Mouse (Mus musculus) thymus, postnatal 36 days (tissue): ENCODE data around the gene Tom1l2.

Experiments
- DNase-seq, 2 experiments: peaks; one replicate each; pipeline ENCODE4 v3.0.0; 2022; ENCODE audit warnings: mixed read lengths in 2 of 2

Tom1l2 gene

GRCm38 (mm10) chr11:60345868-60346267 lies 6.8 kb downstream of the Tom1l2 start:
- no peak for DNase-seq

GRCm38 (mm10) chr11:60339361-60339760 lies 13.3 kb downstream of the Tom1l2 start:
- DNase-seq = no peak

GRCm38 (mm10) chr11:60338291-60338690 lies 14.4 kb downstream of the Tom1l2 start:
- DNase-seq = peak; percentile 72

- no peak for DNase-seq
These were observed 16.9 kb downstream of the Tom1l2 start for GRCm38 (mm10) chr11:60335771-60336170.

- peak; percentile 51 to 80 for DNase-seq
These were observed 18.6 kb downstream of the Tom1l2 start for GRCm38 (mm10) chr11:60334124-60334523.

DNA sequence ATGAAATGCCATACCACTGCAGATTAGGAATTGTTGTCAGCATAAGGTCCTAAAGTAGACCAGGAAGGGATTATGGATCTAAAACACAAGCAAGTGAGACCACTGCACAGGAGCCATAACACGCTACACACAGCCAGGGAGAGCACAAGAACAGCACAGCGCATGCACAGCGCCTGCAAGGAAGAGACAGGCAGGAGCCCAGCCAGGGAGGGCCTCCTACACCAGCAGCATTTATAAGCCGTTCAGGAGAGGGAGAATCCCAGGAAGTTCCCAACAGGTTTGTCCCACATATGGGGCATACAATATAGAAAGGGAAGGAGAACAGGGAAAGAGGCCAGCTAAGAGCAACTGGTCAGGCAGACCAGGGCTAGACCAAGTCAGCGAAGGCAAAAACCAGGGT lies 19.2 kb downstream of the Tom1l2 start:
- peak; percentile 30 to 45 for DNase-seq

GRCm38 (mm10) chr11:60330551-60330950 lies 22.2 kb downstream of the Tom1l2 start:
- DNase-seq = no peak

DNA sequence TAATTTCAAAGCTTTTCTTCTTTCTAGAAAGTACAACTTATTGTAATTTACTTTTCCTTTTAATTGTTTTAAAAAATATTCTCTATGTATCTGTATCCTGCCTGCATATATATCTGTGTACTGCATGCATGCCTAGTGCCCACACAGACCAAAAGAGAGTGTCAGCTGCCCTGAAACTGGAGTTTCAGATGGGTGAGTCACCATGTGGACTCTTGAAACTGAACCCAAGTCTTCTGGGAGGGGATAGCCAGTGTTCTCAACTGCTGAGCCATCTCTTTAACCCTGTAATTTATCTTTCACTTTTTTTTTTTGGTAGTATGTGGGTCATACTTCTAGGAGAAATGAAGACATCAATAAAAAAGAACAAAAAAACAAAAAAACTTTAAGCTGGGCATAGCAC lies 29.0 kb downstream of the Tom1l2 start:
- no peak for DNase-seq

- no peak for DNase-seq
These were observed 31.3 kb downstream of the Tom1l2 start for GRCm38 (mm10) chr11:60321438-60321837.

GRCm38 (mm10) chr11:60320426-60321037 lies 32.2 kb downstream of the Tom1l2 start:
- DNase-seq = no peak

DNA sequence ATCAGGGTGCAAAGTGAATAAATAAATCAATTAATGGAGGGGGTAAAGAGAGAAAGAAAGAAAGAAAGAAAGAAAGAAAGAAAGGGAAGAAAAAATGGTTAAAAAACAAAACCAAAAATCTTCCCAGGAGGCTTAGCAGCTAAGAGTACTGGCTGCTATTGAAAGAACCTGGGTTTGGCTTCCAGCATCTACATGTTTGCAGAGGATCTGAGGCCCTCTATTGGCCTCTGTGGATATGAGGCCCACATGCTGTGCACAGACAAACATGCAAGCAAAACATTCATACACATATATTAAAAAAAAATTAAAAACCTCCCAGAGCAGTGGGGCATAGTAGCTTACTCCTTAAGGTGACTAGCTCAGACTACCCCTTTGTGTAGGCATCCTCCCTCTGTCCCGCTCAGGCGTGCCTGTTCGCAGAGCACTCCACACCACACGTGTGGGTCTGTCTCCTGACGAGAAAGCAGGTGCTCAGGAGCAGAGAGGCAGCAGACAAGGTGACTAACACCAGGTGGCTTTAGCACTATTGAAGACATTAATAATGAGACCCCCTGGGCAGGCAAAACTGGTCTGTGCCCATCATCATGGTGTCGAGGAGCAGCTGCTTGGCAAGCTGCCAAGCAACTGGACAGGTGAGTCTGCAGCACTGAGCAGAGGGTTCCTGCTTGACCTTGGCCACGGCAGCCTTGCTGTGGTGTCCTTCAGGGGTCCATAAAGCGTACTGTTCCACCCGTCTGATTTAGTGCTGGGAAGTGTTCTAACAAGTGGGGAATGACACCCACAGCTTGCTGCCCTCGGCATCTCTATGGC lies 33.2 kb downstream of the Tom1l2 start:
- no peak for DNase-seq

DNA sequence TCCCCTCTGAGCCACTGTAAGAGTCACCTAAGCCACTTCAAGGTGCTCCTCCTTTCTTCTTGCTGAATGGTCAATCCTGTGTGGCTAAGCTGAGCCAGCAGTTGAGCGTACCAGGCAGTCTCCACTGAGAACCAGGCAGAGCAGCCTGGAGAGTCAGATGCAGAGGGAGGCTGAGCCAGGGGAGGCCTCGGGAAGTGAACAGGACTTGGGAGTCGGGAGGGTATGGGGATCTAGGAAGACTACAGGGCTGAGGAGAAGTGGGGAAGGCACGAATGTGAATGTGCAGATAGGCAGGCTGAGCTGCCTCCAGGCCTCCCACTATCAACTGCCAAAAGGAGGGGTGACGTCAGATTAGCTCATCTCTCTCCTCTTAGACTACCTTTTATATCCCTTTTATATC lies 34.0 kb downstream of the Tom1l2 start:
- DNase-seq = no peak

DNA sequence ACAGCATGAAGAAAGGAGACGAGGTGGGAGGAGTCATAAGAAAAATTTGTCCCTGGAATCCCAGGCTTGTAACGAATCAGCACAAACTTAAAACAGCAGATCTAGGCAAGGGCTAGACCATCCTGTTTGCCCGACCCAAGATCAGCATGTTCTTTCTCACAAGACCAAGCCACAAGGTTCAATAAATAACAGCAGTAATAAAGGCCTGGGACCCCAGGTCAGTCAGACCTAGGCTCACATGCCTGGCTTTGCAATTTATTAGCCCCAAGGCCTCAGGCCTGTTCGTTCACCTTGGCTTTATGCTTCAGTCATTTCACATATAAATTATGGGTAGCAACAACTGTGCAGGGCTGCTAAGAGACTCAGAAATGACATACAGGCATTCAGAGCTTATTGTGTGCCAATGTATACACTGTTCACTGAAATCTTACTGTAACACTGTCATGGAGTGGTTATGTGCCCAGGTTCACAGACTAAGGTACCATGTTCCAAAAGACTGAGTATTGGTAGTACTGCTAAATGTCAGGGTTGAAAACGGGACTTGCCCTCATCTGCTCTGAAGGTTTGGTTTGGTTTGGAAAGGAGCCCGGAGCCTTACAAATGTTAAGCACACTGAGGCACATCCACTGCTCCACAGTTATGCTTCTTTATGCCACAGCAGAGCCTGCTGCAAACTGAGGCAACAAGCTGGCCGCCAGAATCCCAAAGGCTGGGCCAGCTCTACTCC lies 35.2 kb downstream of the Tom1l2 start:
- no peak for DNase-seq

DNA sequence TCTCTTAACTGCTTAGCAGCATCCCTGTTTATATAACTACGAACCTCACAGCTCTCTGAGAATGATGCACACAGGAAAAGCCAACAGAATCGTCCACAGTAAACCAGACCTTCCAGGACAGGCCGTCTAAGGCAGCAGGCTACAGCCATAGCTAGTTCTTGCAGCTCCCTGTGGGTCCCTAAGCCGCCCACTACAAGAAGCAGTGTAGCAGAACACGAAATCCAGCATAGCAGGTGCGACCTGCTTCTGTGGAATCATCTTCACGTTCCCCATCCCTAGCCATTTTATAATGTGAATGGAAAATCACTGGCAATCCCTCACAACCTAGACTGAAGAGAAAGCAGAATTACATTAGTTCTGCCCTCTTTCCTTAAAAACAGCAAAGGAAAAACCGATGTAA lies 35.8 kb downstream of the Tom1l2 start:
- no peak for DNase-seq

DNA sequence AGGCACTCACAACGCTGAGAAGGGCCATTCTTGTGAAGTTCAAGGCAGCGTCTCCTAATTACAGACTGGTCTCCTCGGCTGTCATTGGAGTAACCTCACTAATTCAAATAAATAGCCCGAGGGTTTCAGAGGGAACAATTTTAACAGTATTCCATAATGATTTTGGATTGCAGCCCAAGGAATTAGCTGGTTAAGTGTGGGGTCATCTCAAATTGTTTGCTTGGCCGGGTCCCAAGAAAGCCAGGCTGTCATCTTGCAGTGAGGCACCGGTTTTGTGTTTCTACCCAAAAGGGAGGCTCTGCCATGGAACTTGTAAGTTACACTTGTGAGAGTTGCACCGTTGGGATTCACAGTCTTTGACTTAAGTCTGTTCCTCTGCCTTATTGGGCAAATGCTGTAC lies 36.5 kb downstream of the Tom1l2 start:
- DNase-seq = no peak

GRCm38 (mm10) chr11:60311025-60311854 lies 41.5 kb downstream of the Tom1l2 start:
- DNase-seq = no peak

GRCm38 (mm10) chr11:60309875-60310274 lies 42.8 kb downstream of the Tom1l2 start:
- DNase-seq = no peak

- no peak for DNase-seq
These were observed 44.1 kb downstream of the Tom1l2 start for GRCm38 (mm10) chr11:60308506-60309116.

DNA sequence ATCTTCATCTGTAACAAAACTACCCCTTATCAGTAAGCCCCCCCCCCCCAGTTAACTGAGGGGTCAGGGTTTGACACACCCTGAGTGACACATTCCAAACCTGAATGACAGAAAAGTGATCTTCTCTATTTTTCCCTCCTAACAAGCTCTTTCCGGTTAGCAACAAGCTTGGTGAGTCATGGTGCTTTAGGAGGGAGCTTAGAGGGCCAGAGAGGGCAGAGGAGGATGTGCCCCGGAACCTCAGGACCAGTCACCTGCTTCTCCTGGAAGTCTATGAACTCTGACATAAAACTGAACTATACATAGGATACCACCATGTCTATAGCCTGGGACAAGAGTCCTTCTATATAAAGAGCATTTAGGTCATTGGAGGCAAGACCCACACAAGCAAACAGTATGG lies 44.6 kb downstream of the Tom1l2 start:
- no peak for DNase-seq

GRCm38 (mm10) chr11:60307375-60307825 lies 45.3 kb downstream of the Tom1l2 start:
- DNase-seq = peak; percentile 54 to 56

GRCm38 (mm10) chr11:60306834-60307233 lies 45.9 kb downstream of the Tom1l2 start:
- DNase-seq = peak; percentile 68 to 75

- peak in 1 of 2 experiments; percentile 16 for DNase-seq
These were observed 47.1 kb downstream of the Tom1l2 start for GRCm38 (mm10) chr11:60305611-60306010.
